Mouse (Mus musculus): Measurements from ENCODE around the gene Exoc4. TPM values are rescaled to one million over a fixed set of nuclear protein-coding genes. Genes with fewer than 3 reads are reported as not detected.
A peak's percentile ranks its signal among the peaks of the same experiment; 100 is the strongest.

The Exoc4 gene
- polyA plus RNA-seq, 2 experiments = 16.8 to 24.2 TPM

DNA sequence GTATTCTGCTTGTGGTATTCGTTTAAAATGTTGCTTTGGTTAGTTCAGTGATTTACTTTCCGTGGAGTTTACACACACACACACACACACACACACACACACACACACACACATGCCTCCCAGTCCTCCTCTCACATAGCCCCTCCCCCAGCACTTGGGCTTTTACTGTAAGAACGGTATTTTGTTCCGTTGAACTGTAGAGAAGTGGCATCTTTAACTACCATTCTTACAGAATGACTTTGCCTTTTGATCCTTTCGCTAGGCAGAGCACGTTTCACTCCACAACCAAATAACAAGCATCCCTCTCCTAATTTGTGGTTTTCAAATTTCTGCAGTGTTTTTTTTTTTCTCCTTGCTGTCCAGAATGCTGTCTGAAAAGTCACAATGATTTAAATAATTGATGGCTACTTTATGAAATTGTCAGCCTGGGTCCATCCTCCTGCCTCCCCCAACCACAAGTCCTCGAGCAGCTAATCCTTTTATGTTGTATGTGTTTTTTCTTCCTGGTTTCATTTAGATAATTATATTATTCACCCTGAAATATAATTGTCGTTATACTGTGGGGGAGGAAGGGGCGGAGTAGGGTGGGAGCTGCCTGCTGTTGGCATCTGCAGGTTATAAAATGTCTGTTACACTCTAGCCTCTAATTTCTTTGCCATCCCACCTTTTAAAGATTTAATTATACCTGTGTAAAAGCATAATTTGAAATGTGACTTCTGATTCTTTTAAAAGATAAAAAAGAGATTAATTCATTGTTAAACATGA is 523.8 kb downstream of the Exoc4 start:
- H3K4me3 ChIP-seq (replicated peaks; ENCODE audit: low read length) = no peak overlapping the region
- no peak overlapping the region for H3K27ac ChIP-seq (replicated peaks; ENCODE audit: low read depth, low read length)
- DNase-seq (ENCODE audit: low spot score) (no peak), ATAC-seq (ENCODE audit: low FRiP score, low read depth) (no peak)
- no peak for TF ChIP-seq POLR2A (IDR thresholded peaks at IDR 0.05; ENCODE audit: borderline replicate concordance, extremely low read depth, insufficient read depth, insufficient read length)
- H3K9ac ChIP-seq (ENCODE audit: low read depth, low read length, severe bottlenecking) = no peak overlapping the region
- no peaks in the 10 kb centered on the region for H3K9me3 ChIP-seq (ENCODE audit: control insufficient read depth, low read length)
- no peak overlapping the region for H3K4me2 ChIP-seq (replicated peaks; ENCODE audit: low read depth, low read length, severe bottlenecking)
- no peaks in the 10 kb centered on the region for H3K27me3 ChIP-seq (ENCODE audit: control insufficient read depth, insufficient read depth, low read length)
- 34% methylated on average over 9 of the region's 9 CpGs for WGBS
- no peaks in the 10 kb centered on the region for H3K36me3 ChIP-seq (ENCODE audit: control insufficient read depth, insufficient read depth, low read length)
- no peaks in the 10 kb centered on the region for H3K4me1 ChIP-seq (ENCODE audit: control insufficient read depth, insufficient read depth, low read length)

DNA sequence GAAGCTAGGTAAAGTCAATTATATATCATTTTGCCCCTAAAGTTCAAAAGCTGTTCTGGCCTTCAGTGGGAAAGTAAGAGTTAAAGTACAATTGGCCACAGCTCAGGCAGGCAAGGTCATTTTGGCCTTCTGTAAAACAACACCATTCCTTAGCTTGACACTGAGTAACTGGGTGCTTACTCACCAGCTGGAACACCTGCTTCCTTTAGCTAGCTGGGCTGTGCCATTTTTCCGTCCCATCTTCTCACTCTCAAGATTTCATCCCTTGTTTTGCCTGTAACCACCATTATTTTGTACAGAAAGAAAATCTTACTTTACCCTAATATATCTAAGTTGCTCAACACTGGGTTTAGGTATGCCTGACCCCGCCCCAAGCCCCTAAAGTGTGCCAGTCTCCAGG is 543.7 kb downstream of the Exoc4 start:
- Histone ChIP-seq H3K27ac (replicated peaks; ENCODE audit: low read depth, low read length) (no peak overlapping the region), H3K4me1 (ENCODE audit: control insufficient read depth, insufficient read depth, low read length) (no peaks in the 10 kb centered on the region), H3K4me2 (replicated peaks; ENCODE audit: low read depth, low read length, severe bottlenecking) (no peak overlapping the region), H3K4me3 (replicated peaks; ENCODE audit: low read length) (no peak overlapping the region), H3K36me3 (ENCODE audit: control insufficient read depth, insufficient read depth, low read length) (no peaks in the 10 kb centered on the region), H3K9ac (ENCODE audit: low read depth, low read length, severe bottlenecking) (no peak overlapping the region), H3K9me3 (ENCODE audit: control insufficient read depth, low read length) (no peaks in the 10 kb centered on the region), H3K27me3 (ENCODE audit: control insufficient read depth, insufficient read depth, low read length) (no peaks in the 10 kb centered on the region)
- WGBS = 70% methylated on average over 2 of the region's 2 CpGs
- DNase-seq (ENCODE audit: low spot score) = peak; percentile 3
- TF ChIP-seq POLR2A (IDR thresholded peaks at IDR 0.05; ENCODE audit: borderline replicate concordance, extremely low read depth, insufficient read depth, insufficient read length) = no peak
- ATAC-seq (ENCODE audit: low FRiP score, low read depth) = no peak

GRCm38 (mm10) chr6:33801254-33801653 is 552.4 kb downstream of the Exoc4 start:
- Histone ChIP-seq H3K9me3 (ENCODE audit: control insufficient read depth, low read length) (no peaks in the 10 kb centered on the region), H3K4me2 (replicated peaks; ENCODE audit: low read depth, low read length, severe bottlenecking) (no peak overlapping the region), H3K27ac (replicated peaks; ENCODE audit: low read depth, low read length) (no peak overlapping the region), H3K4me3 (replicated peaks; ENCODE audit: low read length) (no peak overlapping the region), H3K9ac (ENCODE audit: low read depth, low read length, severe bottlenecking) (no peak overlapping the region), H3K4me1 (ENCODE audit: control insufficient read depth, insufficient read depth, low read length) (no peaks in the 10 kb centered on the region; the same call in 1 of the 2 replicates), H3K36me3 (ENCODE audit: control insufficient read depth, insufficient read depth, low read length) (no peaks in the 10 kb centered on the region), H3K27me3 (ENCODE audit: control insufficient read depth, insufficient read depth, low read length) (no peaks in the 10 kb centered on the region)
- WGBS = 92% methylated on average over 3 of the region's 3 CpGs
- DNase-seq (ENCODE audit: low spot score) (no peak), ATAC-seq (ENCODE audit: low FRiP score, low read depth) (no peak)
- no peak for TF ChIP-seq POLR2A (IDR thresholded peaks at IDR 0.05; ENCODE audit: borderline replicate concordance, extremely low read depth, insufficient read depth, insufficient read length)

- Histone ChIP-seq H3K4me3 (replicated peaks; ENCODE audit: low read length) (no peak overlapping the region), H3K36me3 (ENCODE audit: control insufficient read depth, insufficient read depth, low read length) (no peaks in the 10 kb centered on the region), H3K27ac (replicated peaks; ENCODE audit: low read depth, low read length) (no peak overlapping the region), H3K9me3 (ENCODE audit: control insufficient read depth, low read length) (no peaks in the 10 kb centered on the region), H3K4me1 (ENCODE audit: control insufficient read depth, insufficient read depth, low read length) (no peaks in the 10 kb centered on the region; the same call in 1 of the 2 replicates), H3K4me2 (replicated peaks; ENCODE audit: low read depth, low read length, severe bottlenecking) (no peak overlapping the region), H3K9ac (ENCODE audit: low read depth, low read length, severe bottlenecking) (no peak overlapping the region), H3K27me3 (ENCODE audit: control insufficient read depth, insufficient read depth, low read length) (no peaks in the 10 kb centered on the region)
- no peak for TF ChIP-seq POLR2A (IDR thresholded peaks at IDR 0.05; ENCODE audit: borderline replicate concordance, extremely low read depth, insufficient read depth, insufficient read length)
- no peak for DNase-seq (ENCODE audit: low spot score)
- WGBS = 59% methylated on average over 3 of the region's 3 CpGs
- ATAC-seq (ENCODE audit: low FRiP score, low read depth) = no peak
These were observed 554.7 kb downstream of the Exoc4 start for GRCm38 (mm10) chr6:33803481-33804098.

DNA sequence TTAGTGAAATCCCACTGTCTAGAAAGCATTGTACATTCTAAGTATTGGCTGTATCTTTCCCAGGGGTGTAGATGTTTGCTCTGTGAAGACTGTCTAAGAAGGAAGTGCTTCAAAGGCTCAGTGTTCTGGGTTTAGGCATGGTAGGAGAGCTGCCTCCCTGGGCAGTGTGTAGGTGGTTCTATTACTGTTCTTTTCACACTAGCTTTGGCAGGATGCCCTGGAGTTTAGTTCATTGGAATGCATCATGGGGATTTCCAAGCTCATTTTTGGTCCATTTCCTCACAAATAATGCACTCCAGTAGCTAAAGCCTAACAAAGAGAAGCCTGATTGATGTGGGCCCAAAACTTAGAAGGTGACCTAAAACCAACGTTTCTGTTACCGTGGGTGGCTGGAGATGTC is 555.9 kb downstream of the Exoc4 start:
- H3K36me3 ChIP-seq (ENCODE audit: control insufficient read depth, insufficient read depth, low read length) = no peaks in the 10 kb centered on the region
- no peak overlapping the region for H3K27ac ChIP-seq (replicated peaks; ENCODE audit: low read depth, low read length)
- TF ChIP-seq POLR2A (IDR thresholded peaks at IDR 0.05; ENCODE audit: borderline replicate concordance, extremely low read depth, insufficient read depth, insufficient read length) = no peak
- H3K4me1 ChIP-seq (ENCODE audit: control insufficient read depth, insufficient read depth, low read length) = no peaks in the 10 kb centered on the region; the same call in 1 of the 2 replicates
- no peaks in the 10 kb centered on the region for H3K27me3 ChIP-seq (ENCODE audit: control insufficient read depth, insufficient read depth, low read length)
- H3K9me3 ChIP-seq (ENCODE audit: control insufficient read depth, low read length) = no peaks in the 10 kb centered on the region
- ATAC-seq (ENCODE audit: low FRiP score, low read depth) (no peak), DNase-seq (ENCODE audit: low spot score) (peak; percentile 42)
- no peak overlapping the region for H3K4me2 ChIP-seq (replicated peaks; ENCODE audit: low read depth, low read length, severe bottlenecking)
- H3K9ac ChIP-seq (ENCODE audit: low read depth, low read length, severe bottlenecking) = no peak overlapping the region
- H3K4me3 ChIP-seq (replicated peaks; ENCODE audit: low read length) = no peak overlapping the region
- WGBS = 69% methylated on average over 2 of the region's 2 CpGs

Measured in limb, embryonic 14.5 days (tissue).